Mouse (Mus musculus) midbrain, embryonic 16.5 days (tissue): ENCODE measurements around the gene 0610030E20Rik. TPM values are rescaled to one million over a fixed set of nuclear protein-coding genes. Genes with fewer than 3 reads are reported as not detected.

ENCODE experiments used
- ATAC-seq: fragments of 200-750 bp; cut with Nextera tagmentation; 2 replicates; pipeline ENCODE4 v1.8.0; 2017; ENCODE audit warnings: moderate TSS enrichment
- H3K27ac ChIP-seq: fragments of 300-500 bp; sonication (generic); 2 replicates; pipeline ENCODE4 v1.5.1; 2014; ENCODE audit warnings: mild to moderate bottlenecking, low read length, mixed read lengths
- H3K27me3 ChIP-seq: fragments of 300-500 bp; sonication (generic); 2 replicates; pipeline ENCODE4 v1.6.1; 2014; ENCODE audit warnings: low read depth, low read length, mixed read lengths; ENCODE audit not compliant: control insufficient read depth, insufficient read depth
- H3K36me3 ChIP-seq: fragments of 300-500 bp; sonication (generic); 2 replicates; pipeline ENCODE4 v1.6.1; 2014; ENCODE audit warnings: mild to moderate bottlenecking, low read length, moderate library complexity, mixed read lengths; ENCODE audit not compliant: control insufficient read depth, insufficient read depth
- H3K4me1 ChIP-seq: fragments of 300-500 bp; sonication (generic); 2 replicates; pipeline ENCODE4 v1.6.1; 2014; ENCODE audit warnings: mild to moderate bottlenecking, low read length, mixed read lengths; ENCODE audit not compliant: control insufficient read depth, insufficient read depth
- H3K4me2 ChIP-seq: fragments of 300-500 bp; sonication (generic); 2 replicates; pipeline ENCODE4 v1.6.1; 2014; ENCODE audit warnings: mild to moderate bottlenecking, low read length, mixed read lengths
- H3K4me3 ChIP-seq: fragments of 300-500 bp; sonication (generic); 2 replicates; pipeline ENCODE4 v1.5.1; 2014; ENCODE audit warnings: low read depth, mild to moderate bottlenecking, low read length, moderate library complexity, mixed read lengths
- H3K9ac ChIP-seq: fragments of 300-500 bp; sonication (generic); 2 replicates; pipeline ENCODE4 v1.6.1; 2014; ENCODE audit warnings: low read depth, low read length, mixed read lengths
- H3K9me3 ChIP-seq: fragments of 300-500 bp; sonication (generic); replicated peaks from 2 replicates; pipeline ENCODE4 v1.6.1; 2014; ENCODE audit warnings: mild to moderate bottlenecking, low read length, mixed read lengths; ENCODE audit not compliant: control insufficient read depth, poor library complexity, severe bottlenecking
- WGBS: fragments of 180-500 bp; shearing (Covaris S2); extraction: QIAGEN DNeasy Blood & Tissue Kit; methylation state at CpG from one replicate; pipeline ENCODE4 v1.1.7; 2014; 5-methylcytosine and 5-hydroxymethylcytosine counted together
- polyA plus RNA-seq: library from polyadenylated mRNA; unstranded; fragments of >200 nt; fragmentation: Nextera tagmentation; extraction: Ambion mirVana; gene quantifications from 2 replicates; pipeline ENCODE4 v1.2.1, GENCODE M21; 2015

0610030E20Rik gene
- polyA plus RNA-seq, 1 experiment from 2014 or later, result 16.5 TPM

DNA sequence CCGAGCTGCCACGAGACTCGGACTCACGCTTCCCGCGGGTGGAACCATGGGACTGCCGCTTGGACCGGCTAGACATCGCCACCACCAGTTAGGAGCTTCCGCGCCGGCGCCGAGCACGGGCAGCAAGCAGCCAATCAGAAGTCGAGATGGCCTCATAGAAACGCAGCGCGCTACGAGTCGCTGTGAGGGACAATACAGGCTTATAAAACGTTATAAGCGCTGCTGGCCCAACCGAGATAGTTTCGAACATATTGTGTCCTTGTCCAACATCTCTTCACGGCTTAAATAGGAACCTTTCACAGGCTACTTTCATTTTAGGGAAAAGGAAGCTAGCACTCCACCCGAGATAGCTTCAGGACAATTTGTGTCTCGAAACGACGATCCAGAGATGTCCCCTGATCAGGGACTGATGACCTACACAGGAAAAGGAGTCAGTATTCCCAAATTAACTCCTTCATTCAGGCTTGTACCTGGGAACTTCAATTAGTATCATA, 2.0 kb upstream of the 0610030E20Rik start, which contains the start of gene Usp39:
Gene Usp39, minus strand, starts transcription at position 111 of the 494 bp plus-strand sequence.
- H3K36me3 ChIP-seq, result peaks cover 10% of the 10 kb centered on the region; the same call in 1 of the 2 replicates

DNA sequence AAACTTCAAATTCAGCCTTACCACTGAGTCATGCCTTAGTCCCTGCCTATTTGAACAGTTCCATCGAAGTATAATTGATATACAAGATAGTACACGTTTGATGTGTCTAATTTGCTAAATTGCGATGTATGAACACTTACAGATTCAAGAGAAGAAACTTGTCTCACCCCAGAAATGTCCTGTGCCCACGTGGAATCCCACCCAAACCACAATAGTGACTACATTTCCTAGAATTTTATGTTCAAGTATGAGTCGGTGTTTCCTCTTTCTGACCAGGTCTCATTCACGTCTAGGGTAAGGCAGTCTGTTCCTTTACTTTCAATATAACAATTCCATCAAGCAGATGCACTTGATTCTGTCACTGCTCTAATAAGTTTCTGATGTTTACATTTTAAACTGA, 1.5 kb upstream of the 0610030E20Rik start:
- H3K27ac ChIP-seq, result no peak overlapping the region; the same call in 1 of the 2 replicates
- peaks cover 32% of the 10 kb centered on the region for H3K4me1 ChIP-seq
- H3K4me2 ChIP-seq, result peak overlapping the region; percentile 75
- peaks cover 15% of the 10 kb centered on the region for H3K36me3 ChIP-seq
- ATAC-seq, result no peak
- no peak overlapping the region for H3K9ac ChIP-seq
- no peaks in the 10 kb centered on the region for H3K9me3 ChIP-seq
- 46% methylated on average over 6 of the region's 6 CpGs for WGBS
- peak overlapping the region; percentile 94 for H3K4me3 ChIP-seq
- no peaks in the 10 kb centered on the region for H3K27me3 ChIP-seq

More for the DNA sequence above, 2.0 kb upstream of the 0610030E20Rik start, which contains the start of gene Usp39:
- peak; percentile 82 for ATAC-seq
- H3K9ac ChIP-seq, result peak within 1 kb of the TSS; percentile 89
- H3K27me3 ChIP-seq, result no peaks in the 10 kb centered on the region
- peak within 1 kb of the TSS; percentile 94 for H3K4me3 ChIP-seq
- peak within 1 kb of the TSS; percentile 97 for H3K4me2 ChIP-seq
- under 1% methylated on average over 30 of the region's 30 CpGs for WGBS
- no peaks in the 10 kb centered on the region for H3K9me3 ChIP-seq
- H3K4me1 ChIP-seq, result peaks cover 32% of the 10 kb centered on the region
- H3K27ac ChIP-seq, result peak within 1 kb of the TSS; percentile 80

DNA sequence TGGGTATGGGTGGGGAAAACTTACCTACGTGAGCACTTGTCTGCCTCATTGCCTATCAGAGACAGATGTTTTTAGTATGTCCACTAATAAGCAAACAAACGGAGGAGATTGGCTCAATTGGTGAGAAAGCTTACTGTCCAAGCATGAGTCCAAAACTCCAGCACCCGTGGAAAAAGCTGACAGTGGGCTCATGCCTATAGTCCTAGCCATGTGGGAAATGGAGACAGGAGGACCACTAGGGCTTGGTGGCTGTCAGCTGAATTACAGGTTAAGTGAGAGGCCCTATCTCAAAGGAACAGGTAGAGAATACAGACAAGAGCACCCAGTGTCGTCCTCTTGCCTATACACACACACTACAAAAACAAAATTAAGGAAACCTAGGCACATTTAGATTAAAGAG, 856 bp upstream of the 0610030E20Rik start:
- Histone ChIP-seq H3K9ac (no peak overlapping the region), H3K36me3 (peaks cover 14% of the 10 kb centered on the region), H3K27me3 (no peaks in the 10 kb centered on the region), H3K4me1 (peaks cover 32% of the 10 kb centered on the region), H3K4me3 (no peak overlapping the region), H3K4me2 (peak overlapping the region; percentile 89), H3K27ac (no peak overlapping the region), H3K9me3 (no peaks in the 10 kb centered on the region)
- WGBS, result 83% methylated on average over 4 of the region's 4 CpGs
- peak; percentile 20; the same call in 1 of the 2 replicates for ATAC-seq

DNA sequence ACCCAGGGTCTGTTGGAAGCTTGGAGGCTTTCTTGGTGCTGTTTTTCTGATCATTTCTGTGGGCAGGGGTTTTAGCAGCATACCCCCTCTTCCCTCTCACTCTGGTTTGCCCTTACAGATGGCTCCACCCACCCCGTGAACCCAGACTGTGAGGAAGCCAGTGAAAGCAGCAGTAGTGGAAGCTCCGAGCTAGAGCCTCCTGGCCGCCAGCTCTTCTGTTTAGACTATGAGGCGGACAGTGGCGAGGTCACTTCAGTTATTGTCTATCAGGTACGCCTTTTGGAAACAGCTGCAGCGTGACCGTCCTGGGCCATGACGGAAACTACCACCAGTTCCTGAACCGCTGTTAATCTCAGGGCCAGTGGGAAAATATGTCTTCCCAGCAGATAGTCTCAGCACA, 1.3 kb downstream of the 0610030E20Rik start:
- peaks cover 11% of the 10 kb centered on the region for H3K36me3 ChIP-seq
- ATAC-seq, result no peak
- no peaks in the 10 kb centered on the region for H3K27me3 ChIP-seq
- H3K4me3 ChIP-seq, result no peak overlapping the region; the same call in 1 of the 2 replicates
- H3K4me1 ChIP-seq, result peaks cover 32% of the 10 kb centered on the region
- no peak overlapping the region for H3K27ac ChIP-seq
- H3K4me2 ChIP-seq, result peak overlapping the region; percentile 89; the same call in 1 of the 2 replicates
- H3K9me3 ChIP-seq, result no peaks in the 10 kb centered on the region
- H3K9ac ChIP-seq, result no peak overlapping the region
- WGBS, result 71% methylated on average over 10 of the region's 10 CpGs

DNA sequence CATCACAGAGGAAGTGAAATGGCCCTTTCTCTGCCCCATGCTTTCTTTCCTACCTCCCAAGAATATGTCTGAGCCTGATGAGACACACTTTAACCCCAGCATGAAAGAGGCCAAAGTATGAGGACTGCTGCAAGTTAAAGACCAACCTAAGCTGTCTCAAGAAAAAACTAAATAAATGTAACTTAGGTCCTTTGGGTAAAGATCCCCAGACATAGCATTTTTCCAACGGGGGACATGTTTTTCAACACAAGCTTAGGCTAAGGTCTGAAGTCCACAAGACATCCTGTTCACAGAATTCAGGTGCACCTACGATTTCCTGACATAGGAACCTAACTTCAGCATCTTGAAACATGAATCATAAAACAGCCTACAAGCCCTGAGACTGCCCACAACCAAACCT, 3.1 kb downstream of the 0610030E20Rik start:
- Histone ChIP-seq H3K9me3 (no peaks in the 10 kb centered on the region), H3K4me3 (no peak overlapping the region), H3K9ac (no peak overlapping the region), H3K4me2 (no peak overlapping the region), H3K36me3 (peaks cover 11% of the 10 kb centered on the region), H3K27me3 (no peaks in the 10 kb centered on the region), H3K4me1 (peaks cover 28% of the 10 kb centered on the region), H3K27ac (no peak overlapping the region)
- ATAC-seq, result no peak
- WGBS, result 98% methylated on average over 2 of the region's 2 CpGs

DNA sequence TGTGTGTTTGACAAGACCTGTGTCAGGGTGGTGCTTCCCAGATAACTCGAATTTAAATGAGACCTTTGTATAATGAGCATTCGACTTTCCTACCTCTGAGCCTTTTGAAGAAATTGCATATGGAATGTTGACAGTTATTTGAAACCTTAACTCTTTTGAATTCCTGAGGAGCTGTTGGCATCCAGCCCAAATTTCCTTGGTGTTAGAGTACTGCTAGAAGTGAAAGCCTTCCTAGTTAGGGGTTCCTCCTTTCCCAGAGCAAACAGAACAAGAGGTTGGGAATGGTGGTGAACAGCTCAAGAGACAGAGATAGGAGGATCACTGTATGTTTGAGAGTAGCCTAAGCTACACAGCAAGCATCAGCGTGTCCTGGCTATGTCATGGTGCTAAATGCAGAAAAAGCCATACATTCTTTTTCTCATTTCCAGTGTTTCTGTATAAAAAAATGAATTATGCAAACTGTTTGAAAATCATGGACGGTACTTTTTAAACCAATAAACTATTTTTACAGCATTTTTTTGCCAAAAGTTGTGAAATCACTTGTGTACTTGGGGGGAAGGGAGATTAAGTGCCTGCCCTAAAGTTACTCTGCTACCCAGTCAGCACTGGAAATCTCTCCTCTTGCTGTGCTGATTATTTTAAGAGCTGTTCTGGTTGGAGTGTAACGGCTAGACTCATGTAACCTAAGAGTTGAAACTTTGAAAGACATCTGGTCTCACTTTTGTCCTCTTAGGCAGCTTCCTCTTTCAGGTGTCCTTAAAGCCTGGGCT, 5.7 kb downstream of the 0610030E20Rik start:
- H3K36me3 ChIP-seq, result peaks cover 11% of the 10 kb centered on the region
- no peaks in the 10 kb centered on the region for H3K9me3 ChIP-seq
- no peak overlapping the region for H3K9ac ChIP-seq
- no peak overlapping the region for H3K27ac ChIP-seq
- H3K27me3 ChIP-seq, result no peaks in the 10 kb centered on the region
- WGBS, result 81% methylated on average over 5 of the region's 5 CpGs
- H3K4me2 ChIP-seq, result no peak overlapping the region
- ATAC-seq, result no peak
- H3K4me3 ChIP-seq, result no peak overlapping the region
- H3K4me1 ChIP-seq, result peaks cover 23% of the 10 kb centered on the region

DNA sequence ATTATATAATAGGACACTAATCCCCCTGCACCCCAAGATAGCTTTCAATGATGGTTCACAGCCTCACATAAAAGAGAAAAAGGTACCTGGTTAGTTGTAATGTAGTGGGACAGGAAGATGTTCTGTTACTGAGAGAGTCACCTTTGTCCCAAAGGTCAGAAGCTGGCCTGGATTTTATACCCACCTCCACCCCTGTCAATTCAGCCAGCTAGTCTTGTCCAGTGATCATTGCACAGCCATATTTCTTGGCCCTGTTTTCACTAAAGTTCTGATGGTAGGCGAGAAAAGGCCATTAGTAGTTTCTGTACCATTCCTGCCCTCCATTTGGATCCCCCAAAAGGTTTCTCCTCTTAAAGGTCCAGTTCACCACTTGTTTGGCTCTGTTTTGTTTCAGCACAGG, 6.9 kb downstream of the 0610030E20Rik start:
- no peaks in the 10 kb centered on the region for H3K27me3 ChIP-seq
- H3K9ac ChIP-seq, result no peak overlapping the region
- H3K36me3 ChIP-seq, result peaks cover 14% of the 10 kb centered on the region
- H3K9me3 ChIP-seq, result no peaks in the 10 kb centered on the region
- ATAC-seq, result no peak
- no peak overlapping the region for H3K4me3 ChIP-seq
- 73% methylated on average over 1 of the region's 1 CpGs for WGBS
- H3K27ac ChIP-seq, result no peak overlapping the region
- no peak overlapping the region for H3K4me2 ChIP-seq
- H3K4me1 ChIP-seq, result peaks cover 16% of the 10 kb centered on the region

DNA sequence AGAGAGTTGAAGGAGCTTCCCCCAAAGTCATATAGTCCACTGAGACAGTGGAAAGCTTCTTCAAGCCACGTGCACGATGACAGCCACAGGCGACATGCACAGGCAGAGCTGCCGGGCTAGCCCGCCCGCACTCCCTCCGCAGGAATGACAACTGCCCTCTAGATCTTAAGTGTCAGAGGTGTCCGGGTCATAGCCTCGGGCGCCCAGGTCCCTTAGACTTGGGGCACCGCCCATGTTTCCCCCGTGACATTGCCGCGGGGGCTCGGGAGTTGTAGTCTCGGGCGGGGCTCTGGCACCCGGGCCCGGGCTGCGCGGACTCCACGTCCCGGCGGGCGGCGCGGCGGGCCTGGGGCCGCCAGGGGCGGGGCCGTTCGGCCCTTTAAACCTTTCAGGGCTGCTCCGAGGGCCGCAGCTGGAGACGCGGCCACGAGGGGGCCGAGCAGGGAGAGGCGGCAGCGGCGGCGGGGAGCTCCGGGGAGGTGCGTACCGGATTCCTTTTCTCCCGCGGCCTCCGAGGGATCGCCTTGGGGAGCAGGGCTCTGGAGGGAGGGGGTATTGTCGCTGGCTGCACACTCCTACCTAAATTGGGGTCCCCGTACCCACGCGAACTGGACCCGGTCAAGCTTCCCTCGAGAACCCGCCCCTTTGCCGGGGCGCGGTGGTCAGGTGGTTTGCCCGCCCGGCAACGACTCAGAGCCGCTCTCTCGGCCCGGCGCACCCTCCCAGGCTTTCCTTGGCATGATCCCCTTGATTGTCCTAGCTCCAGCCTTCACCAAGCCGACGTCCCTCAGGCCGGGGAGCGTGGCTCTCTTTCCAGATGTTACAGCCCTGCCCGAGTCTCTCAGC, 8.2 kb downstream of the 0610030E20Rik start, which contains the start of gene Tmem150a:
Gene Tmem150a, plus strand, starts transcription at position 382 of the 846 bp plus-strand sequence.
- Histone ChIP-seq H3K27ac (peak within 1 kb of the TSS; percentile 75), H3K4me2 (peak within 1 kb of the TSS; percentile 95), H3K36me3 (peaks cover 11% of the 10 kb centered on the region), H3K27me3 (no peaks in the 10 kb centered on the region), H3K4me1 (peaks cover 17% of the 10 kb centered on the region), H3K4me3 (peak within 1 kb of the TSS; percentile 71), H3K9ac (peak within 1 kb of the TSS; percentile 75), H3K9me3 (no peaks in the 10 kb centered on the region)
- peak; percentile 88 for ATAC-seq
- WGBS, result under 1% methylated on average over 51 of the region's 71 CpGs
